Mouse (Mus musculus) gastrocnemius, adult 2 months (tissue): ENCODE results near the gene Gm5244. TPM values are rescaled to one million over a fixed set of nuclear protein-coding genes. Genes with fewer than 3 reads are reported as not detected.

Experiments
- DNase-seq: peaks from one replicate; pipeline ENCODE4 v3.0.0; 2022
- H3K27ac ChIP-seq: fragments of 200-600 bp; 2 replicates; pipeline ENCODE4 v1.8.1; 2022; ENCODE audit warnings: mild to moderate bottlenecking
- H3K4me3 ChIP-seq: fragments of 200-600 bp; 2 replicates; pipeline ENCODE4 v1.8.1; 2022; ENCODE audit warnings: mild to moderate bottlenecking, moderate library complexity
- CTCF ChIP-seq: fragments of 200-600 bp; IDR thresholded peaks from 2 replicates; pipeline ENCODE4 v1.8.1; 2022; ENCODE audit warnings: antibody characterized with exemption, mild to moderate bottlenecking, moderate library complexity
- intact Hi-C: fragments of 180-260 bp; cut with DNase I; formaldehyde crosslinking; loops from one replicate; pipeline ENCODE4 v1.15.1; 2025
- total RNA-seq, 2 experiments: library from RNA; stranded (reverse); gene quantifications; 2 replicates each; pipeline ENCODE4 v1.2.3; 2021

The Gm5244 gene
- total RNA-seq, 2 experiments from 2014 or later = not detected

- DNase-seq = no peak
- Histone ChIP-seq H3K4me3 (no peak overlapping the region), H3K27ac (no peak overlapping the region)
- intact Hi-C loops = no loop called here
- peak; percentile 21; the same call in 1 of the 2 replicates for TF ChIP-seq CTCF
Measured at GRCm38 (mm10) chr19:12824549-12824948, 21.9 kb upstream of the Gm5244 start.

- Histone ChIP-seq H3K4me3 (no peak overlapping the region), H3K27ac (no peak overlapping the region)
- no peak for TF ChIP-seq CTCF
- no peak for DNase-seq
- intact Hi-C loops = no loop called here
Measured at GRCm38 (mm10) chr19:12830823-12831430, 15.6 kb upstream of the Gm5244 start.

GRCm38 (mm10) chr19:12831559-12831958, 14.9 kb upstream of the Gm5244 start:
- no peak for TF ChIP-seq CTCF
- H3K27ac ChIP-seq = no peak overlapping the region

GRCm38 (mm10) chr19:12833625-12834024, 12.9 kb upstream of the Gm5244 start:
- Histone ChIP-seq H3K27ac (no peak overlapping the region), H3K4me3 (no peak overlapping the region)
- intact Hi-C loops = no loop called here
- DNase-seq = no peak
- TF ChIP-seq CTCF = no peak

More at GRCm38 (mm10) chr19:12831559-12831958, 14.9 kb upstream of the Gm5244 start:
- H3K4me3 ChIP-seq = no peak overlapping the region
- DNase-seq = no peak
- intact Hi-C loops = no loop called here

GRCm38 (mm10) chr19:12838507-12838906, 8.0 kb upstream of the Gm5244 start:
- Histone ChIP-seq H3K27ac (no peak overlapping the region), H3K4me3 (no peak overlapping the region)
- DNase-seq = no peak
- no peak for TF ChIP-seq CTCF
- intact Hi-C loops = no loop called here

- DNase-seq = no peak
- intact Hi-C loops = no loop called here
- TF ChIP-seq CTCF = no peak
- Histone ChIP-seq H3K27ac (no peak within 1 kb of the TSS), H3K4me3 (no peak within 1 kb of the TSS)
Measured at GRCm38 (mm10) chr19:12856983-12857382, 10.5 kb downstream of the Gm5244 start, which contains the start of gene Olfr1444. Olfr1444 (plus strand) TSS chr19:12857283.

- no peak for TF ChIP-seq CTCF
- intact Hi-C loops = no loop called here
- no peak within 1 kb of the TSS for H3K27ac ChIP-seq
- DNase-seq = no peak
- no peak within 1 kb of the TSS for H3K4me3 ChIP-seq
Measured at GRCm38 (mm10) chr19:12883555-12883954, 37.1 kb downstream of the Gm5244 start, which contains the start of gene Olfr1445. Olfr1445 (plus strand) TSS chr19:12883855.

- H3K4me3 ChIP-seq = no peak within 1 kb of the TSS
- TF ChIP-seq CTCF = no peak
- DNase-seq = no peak
- no peak within 1 kb of the TSS for H3K27ac ChIP-seq
- intact Hi-C loops = no loop called here
Measured at GRCm38 (mm10) chr19:12893424-12893823, 46.9 kb downstream of the Gm5244 start, which contains the start of gene Olfr1446. Olfr1446 (minus strand) TSS chr19:12893524.

Other genes with a start within 250 kb of the Gm5244 start
- gene Gm4952, start 246.7 kb upstream of the Gm5244 start, total RNA-seq = not detected
- not detected for gene Glyat, start 213.4 kb upstream of the Gm5244 start, total RNA-seq
- not detected for gene Olfr1442, start 176.2 kb upstream of the Gm5244 start, total RNA-seq
- not detected for gene Olfr1443, start 168.6 kb upstream of the Gm5244 start, total RNA-seq
- gene Keg1, start 150.9 kb upstream of the Gm5244 start, total RNA-seq = not detected
- 1 to 10 TPM; 1.8 to 2.2 TPM for gene Cntf, start 81.0 kb upstream of the Gm5244 start, total RNA-seq
- 100 to 1,000 TPM; 135 to 138 TPM for gene Zfp91, start 50.6 kb upstream of the Gm5244 start, total RNA-seq
- gene Lpxn, start 50.5 kb upstream of the Gm5244 start, total RNA-seq = under 1 TPM in 1 of 2 experiments, not detected in 1; 0.17 TPM
- not detected for gene Olfr1444, start 10.6 kb downstream of the Gm5244 start, total RNA-seq
- not detected for gene Olfr1445, start 37.2 kb downstream of the Gm5244 start, total RNA-seq
- gene Olfr1446, start 46.8 kb downstream of the Gm5244 start, total RNA-seq = not detected
- gene Olfr1447, start 57.1 kb downstream of the Gm5244 start, total RNA-seq = not detected
- gene Olfr1448, start 77.7 kb downstream of the Gm5244 start, total RNA-seq = not detected
- not detected for gene Olfr1449, start 84.2 kb downstream of the Gm5244 start, total RNA-seq
- not detected for gene Olfr1450, start 103.6 kb downstream of the Gm5244 start, total RNA-seq
- not detected for gene Olfr1451, start 148.3 kb downstream of the Gm5244 start, total RNA-seq
- gene Olfr1453, start 181.6 kb downstream of the Gm5244 start, total RNA-seq = not detected
- gene Olfr1454, start 213.9 kb downstream of the Gm5244 start, total RNA-seq = not detected